Mouse (Mus musculus) MEL (cell line): ENCODE data around the gene Ccdc57. TPM values are rescaled to one million over a fixed set of nuclear protein-coding genes. Genes with fewer than 3 reads are reported as not detected.

Experiments
- DNase-seq: peaks from one replicate; pipeline ENCODE4 v3.0.0; 2011; ENCODE audit warnings: low read depth, low spot score
- H3K27ac ChIP-seq: 2 replicates; pipeline ENCODE4 v1.5.1; 2012; ENCODE audit warnings: low read depth, mild to moderate bottlenecking, control low read depth, low read length, moderate library complexity; ENCODE audit not compliant: control insufficient read depth
- H3K27me3 ChIP-seq, 2 experiments: fragments of 150-350 bp in 1 of 2; sonication (generic) in 1 of 2; 2 replicates each; pipeline ENCODE4 v1.6.1; 2012; ENCODE audit warnings: low read length in 2 of 2, mild to moderate bottlenecking in 2 of 2, improper control_type of control experiment in 1 of 2, moderate library complexity in 1 of 2; ENCODE audit not compliant: insufficient read depth in 2 of 2, control insufficient read depth in 1 of 2
- H3K36me3 ChIP-seq, 2 experiments: 2 replicates each; pipeline ENCODE4 v1.6.1; 2012 to 2014; ENCODE audit warnings: low read length in 2 of 2, improper control_type of control experiment in 1 of 2, inconsistent platforms in 1 of 2, mild to moderate bottlenecking in 1 of 2; ENCODE audit not compliant: insufficient read depth in 2 of 2, control insufficient read depth in 1 of 2
- H3K4me1 ChIP-seq, 2 experiments: fragments of 150-350 bp in 1 of 2; sonication (generic) in 1 of 2; 2 replicates each; pipeline ENCODE4 v1.6.1; 2012; ENCODE audit warnings: low read length in 2 of 2, improper control_type of control experiment in 1 of 2, mild to moderate bottlenecking in 1 of 2; ENCODE audit not compliant: insufficient read depth in 2 of 2, control insufficient read depth in 1 of 2
- H3K4me3 ChIP-seq, 2 experiments: fragments of 150-350 bp in 1 of 2; sonication (generic) in 1 of 2; 2 replicates each; pipeline ENCODE4 v1.5.1; 2012; ENCODE audit warnings: low read depth in 2 of 2, low read length in 2 of 2, mild to moderate bottlenecking in 2 of 2, moderate library complexity in 2 of 2, control low read depth in 1 of 2, improper control_type of control experiment in 1 of 2; ENCODE audit not compliant: control insufficient read depth in 1 of 2, insufficient read depth in 1 of 2
- H3K79me2 ChIP-seq: 2 replicates; pipeline ENCODE4 v1.6.1; 2012; ENCODE audit warnings: mild to moderate bottlenecking, low read length, moderate library complexity; ENCODE audit not compliant: control insufficient read depth, poor library complexity, insufficient read depth
- H3K9ac ChIP-seq: 2 replicates; pipeline ENCODE4 v1.6.1; 2012; ENCODE audit warnings: low read depth, mild to moderate bottlenecking, control low read depth, low read length, moderate library complexity; ENCODE audit not compliant: control insufficient read depth, poor library complexity, severe bottlenecking
- H3K9me3 ChIP-seq: fragments of 150-350 bp; sonication (generic); replicated peaks from 2 replicates; pipeline ENCODE4 v1.6.1; 2012; ENCODE audit warnings: mild to moderate bottlenecking, low read length, improper control_type of control experiment, moderate library complexity; ENCODE audit not compliant: insufficient read depth
- BHLHE40 ChIP-seq: IDR thresholded peaks from 2 replicates; pipeline ENCODE4 v1.6.1; 2012; ENCODE audit warnings: low read depth, mild to moderate bottlenecking, inconsistent platforms, low read length, improper control_type of control experiment, borderline replicate concordance
- E2F4 ChIP-seq: IDR thresholded peaks from 2 replicates; pipeline ENCODE4 v1.6.1; 2011; ENCODE audit warnings: low read depth, low read length, improper control_type of control experiment, borderline replicate concordance
- ELF1 ChIP-seq: IDR thresholded peaks from 2 replicates; pipeline ENCODE4 v1.6.1; 2014; ENCODE audit warnings: low read depth, mild to moderate bottlenecking, inconsistent platforms, low read length, improper control_type of control experiment, moderate library complexity
- EP300 ChIP-seq, 2 experiments: IDR thresholded peaks; 2 replicates each; pipeline ENCODE4 v1.6.1; 2011; ENCODE audit warnings: improper control_type of control experiment in 2 of 2, low read length in 2 of 2, low read depth in 1 of 2, mild to moderate bottlenecking in 1 of 2
- GATA1 ChIP-seq: IDR thresholded peaks from 2 replicates; pipeline ENCODE4 v1.6.1; 2011; ENCODE audit warnings: low read depth, low read length, improper control_type of control experiment
- HCFC1 ChIP-seq: IDR thresholded peaks from 2 replicates; pipeline ENCODE4 v1.6.1; 2012; ENCODE audit warnings: low read depth, mild to moderate bottlenecking, inconsistent platforms, low read length, improper control_type of control experiment, moderate library complexity
- JUND ChIP-seq: IDR thresholded peaks from 2 replicates; pipeline ENCODE4 v1.6.1; 2011; ENCODE audit warnings: low read depth, mild to moderate bottlenecking, improper control_type of control experiment, low read length
- MAFK ChIP-seq: IDR thresholded peaks from 2 replicates; pipeline ENCODE4 v1.6.1; 2011; ENCODE audit warnings: low read depth, mild to moderate bottlenecking, low read length, improper control_type of control experiment, borderline replicate concordance
- MAX ChIP-seq: IDR thresholded peaks from 2 replicates; pipeline ENCODE4 v1.6.1; 2011; ENCODE audit warnings: low read length, improper control_type of control experiment
- MAZ ChIP-seq: IDR thresholded peaks from 2 replicates; pipeline ENCODE4 v1.6.1; 2012; ENCODE audit warnings: low read depth, mild to moderate bottlenecking, inconsistent platforms, low read length, improper control_type of control experiment
- MXI1 ChIP-seq: IDR thresholded peaks from 2 replicates; pipeline ENCODE4 v1.6.1; 2011; ENCODE audit warnings: mild to moderate bottlenecking, low read depth, low read length, improper control_type of control experiment
- MYC ChIP-seq: IDR thresholded peaks from 2 replicates; pipeline ENCODE4 v1.6.1; 2011; ENCODE audit warnings: low read depth, mild to moderate bottlenecking, low read length, improper control_type of control experiment, moderate library complexity
- NELFE ChIP-seq: IDR thresholded peaks from 2 replicates; pipeline ENCODE4 v1.6.1; 2011; ENCODE audit warnings: low read depth, low read length, improper control_type of control experiment
- POLR2A ChIP-seq, 2 experiments: IDR thresholded peaks; 2 replicates each; pipeline ENCODE4 v1.6.1; 2011 to 2012; ENCODE audit warnings: low read length in 2 of 2, mild to moderate bottlenecking in 2 of 2, control low read depth in 1 of 2, improper control_type of control experiment in 1 of 2, low read depth in 1 of 2, moderate library complexity in 1 of 2; ENCODE audit not compliant: control insufficient read depth in 1 of 2, insufficient read depth in 1 of 2, poor library complexity in 1 of 2
- SIN3A ChIP-seq: IDR thresholded peaks from 2 replicates; pipeline ENCODE4 v1.6.1; 2012; ENCODE audit warnings: low read length, improper control_type of control experiment, inconsistent platforms
- SMC3 ChIP-seq: IDR thresholded peaks from 2 replicates; pipeline ENCODE4 v1.6.1; 2011; ENCODE audit warnings: low read depth, low read length, improper control_type of control experiment
- TAL1 ChIP-seq: IDR thresholded peaks from 2 replicates; pipeline ENCODE4 v1.6.1; 2012; ENCODE audit warnings: mild to moderate bottlenecking, inconsistent platforms, low read length, moderate library complexity, mixed read lengths
- TBP ChIP-seq: IDR thresholded peaks from 2 replicates; pipeline ENCODE4 v1.8.0; 2011; ENCODE audit warnings: low read depth, low read length, improper control_type of control experiment
- TCF12 ChIP-seq: IDR thresholded peaks from 2 replicates; pipeline ENCODE4 v1.6.1; 2014; ENCODE audit warnings: low read depth, mild to moderate bottlenecking, inconsistent platforms, low read length, improper control_type of control experiment, moderate library complexity
- UBTF ChIP-seq: IDR thresholded peaks from 2 replicates; pipeline ENCODE4 v1.6.1; 2012; ENCODE audit warnings: low read depth, mild to moderate bottlenecking, inconsistent platforms, low read length, improper control_type of control experiment, moderate library complexity, borderline replicate concordance; ENCODE audit not compliant: insufficient read depth
- USF2 ChIP-seq, 2 experiments: IDR thresholded peaks; 2 replicates each; pipeline ENCODE4 v1.6.1; 2011 to 2012; ENCODE audit warnings: improper control_type of control experiment in 2 of 2, low read length in 2 of 2, borderline replicate concordance in 1 of 2, inconsistent platforms in 1 of 2, low read depth in 1 of 2, mild to moderate bottlenecking in 1 of 2; ENCODE audit not compliant: insufficient read depth in 1 of 2
- polyA plus RNA-seq, 2 experiments: library from polyadenylated mRNA; stranded (reverse) in 1 of 2; unstranded in 1 of 2; fragments of >175 nt in 1 of 2; fragments of >200 nt in 1 of 2; gene quantifications; 2 replicates each; pipeline versions ENCODE4 v1.2.1 to v1.2.4; 2012; ENCODE audit warnings: low replicate concordance in 2 of 2, low read depth in 1 of 2; ENCODE audit not compliant: insufficient read length in 2 of 2, insufficient read depth in 1 of 2, missing spikeins in 1 of 2
- total RNA-seq: library from RNA; depleted of rRNA; stranded (reverse); fragments of 300-350 nt; gene quantifications from 2 replicates; pipeline ENCODE4 v1.2.3, GENCODE M21; 2012

Gene Ccdc57
- total and polyA plus RNA-seq, 3 experiments = 5.3 to 7.4 TPM; not detected in 1

- H3K4me1 ChIP-seq = peaks cover 0 to 16% of the 10 kb centered on the region in 2 experiments; a peak in 1 of 4 replicates
- H3K9ac ChIP-seq = peak overlapping the region; percentile 87
- H3K27me3 ChIP-seq = no peaks in the 10 kb centered on the region
- peaks cover 26% of the 10 kb centered on the region for H3K79me2 ChIP-seq
- DNase-seq = no peak
- TF ChIP-seq MAX (peak; percentile 10; the same call in 1 of the 2 replicates), USF2 (IDR thresholded peaks at IDR 0.05; ENCODE audit: borderline replicate concordance in 1 of 2, insufficient read depth in 1 of 2, low read depth in 1 of 2, low read length in 2 of 2) (no peak), MYC (peak; percentile 23; the same call in 1 of the 2 replicates), E2F4 (no peak), UBTF (no peak)
- TF ChIP-seq, all 39 proteins: peak for 2
- H3K36me3 ChIP-seq = peaks cover 2 to 7% of the 10 kb centered on the region in 2 experiments
- peak overlapping the region; percentile 85 for H3K27ac ChIP-seq
- H3K4me3 ChIP-seq = peak overlapping the region; percentile 66 to 84
- no peaks in the 10 kb centered on the region for H3K9me3 ChIP-seq
These were observed 147.5 kb downstream of the Ccdc57 start for GRCm38 (mm10) chr11:120785145-120785544.

GRCm38 (mm10) chr11:120784064-120784791 is 148.4 kb downstream of the Ccdc57 start, which contains the start of the genes Rfng and Gps1:
Gene Rfng (minus strand): TSS chr11:120784207.
Gene Gps1 (plus strand): TSS chr11:120784272.
- peaks cover 2 to 7% of the 10 kb centered on the region in 2 experiments for H3K36me3 ChIP-seq
- peak within 1 kb of the TSS; percentile 85 for H3K27ac ChIP-seq
- no peaks in the 10 kb centered on the region for H3K27me3 ChIP-seq
- no peaks in the 10 kb centered on the region for H3K9me3 ChIP-seq
- peak within 1 kb of the TSS; percentile 87 for H3K9ac ChIP-seq
- TF ChIP-seq GATA1 (no peak), E2F4 (no peak), HCFC1 (peak; percentile 91), POLR2A (IDR thresholded peaks at IDR 0.05; ENCODE audit: control insufficient read depth in 1 of 2, insufficient read depth in 1 of 2, low read depth in 1 of 2, low read length in 2 of 2, poor library complexity in 1 of 2) (peak; percentile 55 to 79), EP300 (IDR thresholded peaks at IDR 0.05; ENCODE audit: low read depth in 1 of 2, low read length in 2 of 2) (no peak), TAL1 (no peak), MAZ (peak; percentile 98; the same call in 1 of the 2 replicates), SIN3A (peak; percentile 89), TBP (0 out of 2 replicates have a peak, but pooled peaks have one; percentile 29), BHLHE40 (no peak), NELFE (peak; percentile 65), SMC3 (no peak), USF2 (IDR thresholded peaks at IDR 0.05; ENCODE audit: borderline replicate concordance in 1 of 2, insufficient read depth in 1 of 2, low read depth in 1 of 2, low read length in 2 of 2) (no peak), JUND (no peak), MAX (peak; percentile 55), TCF12 (no peak; the same call in none of the 2 replicates), MAFK (no peak), MXI1 (peak; percentile 78; the same call in 1 of the 2 replicates), ELF1 (peak; percentile 79)
- H3K4me1 ChIP-seq = peaks cover 0 to 16% of the 10 kb centered on the region in 2 experiments; a peak in 1 of 4 replicates
- peak; percentile 92 for DNase-seq
- H3K79me2 ChIP-seq = peaks cover 26% of the 10 kb centered on the region
- H3K4me3 ChIP-seq = peak within 1 kb of the TSS; percentile 79 to 95
